Mouse (Mus musculus) heart, adult 8-10 months (tissue): ENCODE results near the gene Grb10. TPM values are rescaled to one million over a fixed set of nuclear protein-coding genes. Genes with fewer than 3 reads are reported as not detected.

Experiments
- total RNA-seq, 4 experiments: library from RNA; stranded (reverse); gene quantifications; 2 replicates each; pipeline ENCODE4 v1.2.4; 2022

Gene Grb10
- total RNA-seq, 4 experiments from 2014 or later, result 47.8 to 83.5 (median 60.5) TPM

Other genes starting within 250 kb of the Grb10 start
- gene Fignl1, start 229.7 kb downstream of the Grb10 start, total RNA-seq, result under 1 TPM; 0.28 to 0.46 (median 0.37) TPM
- 1 to 10 TPM in 2 of 4 experiments, under 1 TPM in 2; 0.66 to 1.2 (median 0.93) TPM for gene Ddc, start 140.5 kb downstream of the Grb10 start, total RNA-seq